Mouse (Mus musculus): Measurements from ENCODE around the gene Olfr872.
"Not testable (repeated sequence)": the region's sequence is repeated elsewhere in the genome, so short reads cannot be mapped to it uniquely, and the experiment has no call there.

The Olfr872 gene

DNA sequence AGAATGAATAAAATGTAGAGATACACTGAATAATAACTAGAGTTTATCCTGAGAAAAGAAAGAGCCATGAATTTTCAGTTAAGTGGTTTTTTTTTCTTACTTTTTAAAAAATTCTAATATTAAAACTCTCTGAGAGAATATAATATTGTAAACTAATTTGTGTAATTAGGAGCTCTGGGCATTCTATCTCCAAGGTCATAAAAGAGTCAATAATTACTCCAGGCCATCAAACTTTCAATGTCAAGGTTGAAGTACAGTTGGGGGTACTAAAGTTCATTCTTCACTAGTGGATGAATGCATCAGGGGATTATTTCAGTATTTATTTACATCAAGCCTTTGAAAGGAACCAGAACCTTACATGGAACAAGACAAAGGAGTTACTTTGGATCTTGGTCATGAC is at the start of gene Olfr872:
Gene Olfr872, plus strand, starts transcription at position 301 of the 400 bp plus-strand sequence.
- no peak for DNase-seq (ENCODE audit: low spot score)

- no peak for DNase-seq (ENCODE audit: low spot score)
These were observed 34.8 kb upstream of the Olfr872 start for GRCm38 (mm10) chr9:20202131-20202530.

DNA sequence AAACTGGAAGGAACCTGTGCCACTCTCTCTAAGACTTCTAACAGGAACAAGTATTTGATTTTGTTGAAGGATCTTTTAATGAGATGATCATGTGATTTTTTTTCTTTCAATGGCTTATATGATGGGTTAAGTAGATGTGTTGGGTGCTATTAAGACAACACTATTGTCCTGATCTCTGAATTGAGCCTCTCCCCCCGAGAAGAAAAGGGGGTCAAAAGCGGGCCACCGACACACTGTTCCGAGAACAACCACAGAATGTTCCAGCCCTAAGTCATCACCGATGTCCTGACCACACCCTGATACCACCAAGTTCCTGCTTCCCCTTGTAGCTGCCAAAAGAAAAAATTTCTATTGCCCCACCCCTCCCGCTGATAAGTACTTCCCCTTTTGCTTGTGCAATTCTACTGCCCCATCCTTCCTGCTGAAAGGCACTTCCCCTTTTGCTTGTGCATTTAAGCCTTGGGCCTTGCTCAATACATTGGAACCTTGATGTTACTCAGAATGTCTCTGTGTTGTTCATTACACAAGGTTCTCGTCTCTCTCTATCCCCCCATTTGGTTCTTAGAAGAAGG is 33.4 kb upstream of the Olfr872 start:
- not testable (repeated sequence) for DNase-seq (ENCODE audit: low spot score)

GRCm38 (mm10) chr9:20210812-20211211 is 26.1 kb upstream of the Olfr872 start:
- DNase-seq (ENCODE audit: low spot score), result no peak

GRCm38 (mm10) chr9:20211477-20211876 is 25.4 kb upstream of the Olfr872 start:
- no peak for DNase-seq (ENCODE audit: low spot score)

GRCm38 (mm10) chr9:20211907-20212306 is 25.0 kb upstream of the Olfr872 start, which contains the start of gene Olfr871:
Olfr871 (plus strand) TSS chr9:20212207.
- no peak for DNase-seq (ENCODE audit: low spot score)

DNA sequence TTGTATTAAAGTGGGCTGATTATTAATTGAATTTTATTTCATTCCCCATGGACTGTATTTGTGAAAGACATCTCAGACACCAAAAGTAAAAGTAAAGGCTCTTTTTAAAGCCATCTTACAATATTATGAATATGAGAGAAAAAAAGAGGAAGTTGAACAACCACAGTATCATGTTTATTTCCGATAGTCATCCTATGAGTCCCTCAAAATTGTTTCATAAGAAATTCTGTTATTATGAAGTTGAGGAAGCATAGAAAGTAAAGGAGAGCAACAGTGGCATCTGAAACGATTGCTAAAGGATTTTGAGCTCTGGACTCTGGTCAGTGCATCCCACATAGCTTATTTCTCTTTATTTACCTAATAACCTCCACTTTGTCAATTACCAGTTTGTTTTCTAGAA is 459 bp downstream of the Olfr872 start:
- no peak for DNase-seq (ENCODE audit: low spot score)

GRCm38 (mm10) chr9:20282051-20282450 is 45.1 kb downstream of the Olfr872 start, which contains the start of gene Olfr39:
Olfr39 (plus strand) TSS chr9:20282351.
- DNase-seq (ENCODE audit: low spot score), result no peak

DNA sequence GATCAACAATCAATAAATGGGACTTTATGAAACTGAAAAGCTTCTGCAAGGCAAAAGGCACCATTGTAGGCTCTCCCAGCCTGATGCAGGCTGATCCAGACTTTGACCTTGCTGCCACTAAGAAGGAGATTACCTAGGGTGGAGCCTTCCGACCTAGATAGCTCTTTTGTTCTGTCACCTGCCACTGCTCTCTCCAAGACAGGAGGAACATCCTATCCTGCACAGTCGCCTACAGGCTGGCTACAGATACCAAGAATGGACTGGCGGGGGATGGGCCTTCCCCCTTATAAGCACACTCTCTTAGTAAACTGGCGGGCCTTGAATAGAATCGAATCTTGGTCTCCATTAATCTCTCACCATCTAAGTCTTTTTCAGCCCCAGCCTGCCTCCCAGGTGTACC is 58.6 kb downstream of the Olfr872 start:
- not testable (repeated sequence) for DNase-seq (ENCODE audit: low spot score)

GRCm38 (mm10) chr9:20298232-20298631 is 61.3 kb downstream of the Olfr872 start, which contains the start of gene Olfr873:
Olfr873 (plus strand) TSS chr9:20298532.
- DNase-seq (ENCODE audit: low spot score), result no peak
